Mouse (Mus musculus) testis, adult 2 months (tissue): Measurements from ENCODE around the gene Jag1. TPM values are rescaled to one million over a fixed set of nuclear protein-coding genes. Genes with fewer than 3 reads are reported as not detected.

ENCODE experiments used
- H3K27ac ChIP-seq: fragments of 200-500 bp; 2 replicates; pipeline ENCODE4 v1.5.1; 2012; ENCODE audit warnings: low read depth, low read length; ENCODE audit not compliant: control insufficient read depth, insufficient read depth
- H3K27me3 ChIP-seq: fragments of 200-500 bp; 2 replicates; pipeline ENCODE4 v1.6.1; 2012; ENCODE audit warnings: mild to moderate bottlenecking, low read length, moderate library complexity; ENCODE audit not compliant: control insufficient read depth, insufficient read depth
- H3K36me3 ChIP-seq: fragments of 200-500 bp; 2 replicates; pipeline ENCODE4 v1.6.1; 2012; ENCODE audit warnings: mild to moderate bottlenecking, low read length; ENCODE audit not compliant: control insufficient read depth, insufficient read depth
- H3K4me1 ChIP-seq: fragments of 200-500 bp; 2 replicates; pipeline ENCODE4 v1.6.1; 2012; ENCODE audit warnings: low read length; ENCODE audit not compliant: control insufficient read depth, insufficient read depth
- H3K4me3 ChIP-seq: fragments of 200-500 bp; 2 replicates; pipeline ENCODE4 v1.5.1; 2012; ENCODE audit warnings: low read depth, mild to moderate bottlenecking, low read length, moderate library complexity, mixed read lengths; ENCODE audit not compliant: control insufficient read depth
- CTCF ChIP-seq: fragments of 200-500 bp; IDR thresholded peaks from 2 replicates; pipeline ENCODE4 v1.5.1; 2012; ENCODE audit warnings: low read depth, mild to moderate bottlenecking, inconsistent platforms, low read length, moderate library complexity; ENCODE audit not compliant: control insufficient read depth, insufficient read depth, insufficient replicate concordance
- POLR2A ChIP-seq: fragments of 200-500 bp; IDR thresholded peaks from 2 replicates; pipeline ENCODE4 v1.6.1; 2012; ENCODE audit warnings: low read depth, mild to moderate bottlenecking, inconsistent platforms, low read length, moderate library complexity; ENCODE audit not compliant: control insufficient read depth
- polyA plus RNA-seq: library from polyadenylated mRNA; depleted of rRNA; stranded (reverse); fragments of >200 nt; gene quantifications from 2 replicates; pipeline ENCODE4 v1.2.3, GENCODE M21; 2012

The Jag1 gene
- polyA plus RNA-seq, 1 experiment = 7.0 TPM

DNA sequence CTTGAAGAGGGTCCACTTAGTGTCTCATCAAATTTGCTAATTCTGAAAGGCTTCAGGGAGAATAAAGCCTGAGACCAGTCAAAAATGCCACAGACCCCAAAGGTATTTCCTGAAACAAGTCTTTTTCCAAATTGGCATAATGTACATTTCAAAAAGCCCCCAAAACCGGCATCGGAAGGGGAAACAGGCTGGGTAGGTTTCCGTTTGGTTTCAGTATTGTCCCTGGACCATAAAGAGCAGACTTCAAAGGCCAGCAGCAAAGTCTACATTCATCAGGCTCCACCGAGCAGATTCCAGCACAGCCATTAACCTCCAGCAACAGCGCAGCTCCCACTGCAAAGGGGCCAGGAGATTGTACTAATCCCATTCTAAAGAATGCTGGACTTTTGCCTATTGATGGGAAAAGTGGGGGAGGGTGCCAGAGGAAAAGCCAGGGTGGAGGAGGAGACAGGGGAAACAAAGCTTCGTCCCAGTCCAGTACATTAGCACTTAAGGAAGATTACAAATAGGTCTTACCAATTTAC, 17.2 kb downstream of the Jag1 start:
- Histone ChIP-seq H3K27ac (no peak overlapping the region), H3K4me3 (no peak overlapping the region), H3K27me3 (no peaks in the 10 kb centered on the region), H3K4me1 (no peaks in the 10 kb centered on the region), H3K36me3 (no peaks in the 10 kb centered on the region)
- TF ChIP-seq CTCF (no peak), POLR2A (no peak)

DNA sequence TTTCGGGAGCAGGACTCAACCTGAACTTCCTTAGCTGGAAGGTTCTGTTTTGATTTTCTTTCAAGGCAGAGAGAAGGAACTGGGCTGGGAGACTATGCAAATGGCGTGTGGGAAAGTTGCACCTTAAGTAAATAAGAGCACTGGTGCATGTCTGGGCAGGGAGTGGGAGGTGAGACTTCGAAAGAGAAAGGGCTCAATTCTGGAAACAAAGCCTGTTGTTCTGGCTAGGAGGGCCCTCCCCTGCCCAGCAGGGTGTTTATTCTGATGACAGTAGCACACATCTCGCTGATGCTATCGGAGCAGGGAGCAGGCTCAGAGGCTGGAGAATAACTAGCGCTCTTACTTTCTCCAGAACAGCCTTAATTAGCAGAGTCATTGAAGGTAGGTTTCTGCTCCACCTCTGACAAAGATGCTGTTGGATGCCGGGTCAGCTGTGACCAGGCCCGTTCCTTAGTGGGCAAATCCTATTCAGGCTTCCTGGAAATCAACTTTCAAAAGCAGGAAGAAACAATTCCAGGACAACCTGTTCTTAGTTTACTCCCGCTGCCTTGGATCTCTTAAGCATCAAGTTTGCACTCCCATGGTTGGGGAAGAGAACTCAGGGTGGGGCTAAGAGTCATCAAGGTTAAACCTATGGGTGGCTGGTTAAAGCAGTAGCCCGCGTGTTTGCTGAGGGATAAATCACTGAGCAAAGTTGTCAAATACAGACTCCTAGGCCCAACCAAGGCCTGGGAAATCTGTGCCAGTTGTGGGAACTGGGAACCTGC, 18.0 kb downstream of the Jag1 start:
- Histone ChIP-seq H3K4me1 (no peaks in the 10 kb centered on the region), H3K27ac (no peak overlapping the region), H3K4me3 (no peak overlapping the region), H3K36me3 (no peaks in the 10 kb centered on the region), H3K27me3 (no peaks in the 10 kb centered on the region)
- TF ChIP-seq POLR2A (no peak), CTCF (no peak)

DNA sequence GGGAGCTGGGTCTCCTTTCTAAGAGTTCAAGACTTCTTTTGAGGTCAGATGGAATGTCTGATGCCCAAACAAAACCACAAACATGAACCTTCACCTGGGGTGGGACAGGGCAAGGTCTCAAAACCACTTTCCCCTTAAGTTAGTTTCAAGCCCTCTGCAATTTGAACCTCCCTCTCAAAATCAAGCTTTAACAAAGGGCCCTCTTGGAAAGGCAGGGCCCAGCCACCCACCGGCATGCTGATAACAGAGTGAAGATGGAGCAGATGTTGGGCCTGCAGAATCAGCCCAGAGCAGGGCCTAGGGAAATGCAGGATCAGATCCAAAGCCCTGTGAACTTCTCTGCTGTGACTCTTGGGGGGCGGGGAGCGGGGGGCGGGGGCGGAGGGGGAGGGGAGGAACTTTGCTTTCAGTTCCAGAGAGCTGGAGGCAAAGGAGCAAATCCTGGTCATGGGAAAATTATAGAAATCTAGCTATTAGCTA, 19.4 kb downstream of the Jag1 start:
- H3K4me1 ChIP-seq = no peaks in the 10 kb centered on the region
- H3K36me3 ChIP-seq = no peaks in the 10 kb centered on the region
- TF ChIP-seq POLR2A (no peak), CTCF (no peak)
- H3K27me3 ChIP-seq = no peaks in the 10 kb centered on the region
- H3K27ac ChIP-seq = no peak overlapping the region
- no peak overlapping the region; the same call in 1 of the 2 replicates for H3K4me3 ChIP-seq

- H3K4me3 ChIP-seq = peak overlapping the region; percentile 53
- H3K36me3 ChIP-seq = no peaks in the 10 kb centered on the region
- TF ChIP-seq CTCF (no peak), POLR2A (no peak)
- no peaks in the 10 kb centered on the region for H3K4me1 ChIP-seq
- H3K27ac ChIP-seq = no peak overlapping the region
- H3K27me3 ChIP-seq = no peaks in the 10 kb centered on the region
These were observed 22.1 kb downstream of the Jag1 start for GRCm38 (mm10) chr2:137094301-137094700.

GRCm38 (mm10) chr2:137093298-137093630, 23.2 kb downstream of the Jag1 start:
- Histone ChIP-seq H3K27me3 (no peaks in the 10 kb centered on the region), H3K27ac (no peak overlapping the region), H3K4me1 (no peaks in the 10 kb centered on the region), H3K36me3 (no peaks in the 10 kb centered on the region), H3K4me3 (no peak overlapping the region)
- no peak for TF ChIP-seq POLR2A
- TF ChIP-seq CTCF = no peak

DNA sequence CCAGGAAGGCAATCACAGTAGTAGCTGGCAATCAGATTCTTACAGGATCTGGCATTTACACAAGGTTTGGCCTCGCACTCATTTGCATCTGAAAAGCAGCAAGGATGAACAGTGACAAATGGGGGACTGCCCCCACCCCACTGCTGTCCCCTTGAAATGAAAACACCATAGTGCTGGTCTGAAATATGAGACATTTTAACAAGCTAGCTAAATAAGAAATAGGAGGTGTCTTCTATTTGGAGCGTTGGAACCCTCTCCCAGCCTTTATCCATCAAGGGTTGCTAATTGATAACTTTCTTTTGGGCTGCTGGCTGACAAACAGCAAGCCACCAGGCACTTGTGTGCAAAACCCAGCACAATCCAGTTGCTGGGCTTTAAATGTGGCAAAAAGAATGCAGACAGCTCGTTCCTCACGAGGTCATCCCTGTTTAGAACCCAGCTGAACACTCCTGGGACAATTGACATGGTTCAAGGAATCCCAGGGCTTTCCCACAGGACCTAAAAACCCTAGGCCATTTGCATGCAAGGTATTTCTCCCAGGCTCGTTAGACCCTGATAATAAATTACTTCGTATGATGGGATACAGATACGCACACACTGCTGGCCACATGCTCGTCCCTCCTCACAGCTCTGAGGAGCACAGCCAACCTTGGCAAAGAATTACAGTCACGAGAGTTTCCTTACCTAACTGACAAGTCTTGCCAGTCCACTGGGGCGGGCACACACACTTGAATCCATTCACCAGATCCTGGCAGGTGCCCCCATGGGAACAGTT, 23.7 kb downstream of the Jag1 start:
- H3K27ac ChIP-seq = no peak overlapping the region
- H3K27me3 ChIP-seq = no peaks in the 10 kb centered on the region
- no peaks in the 10 kb centered on the region for H3K4me1 ChIP-seq
- no peaks in the 10 kb centered on the region for H3K36me3 ChIP-seq
- TF ChIP-seq CTCF (no peak), POLR2A (no peak)
- H3K4me3 ChIP-seq = no peak overlapping the region

- no peak overlapping the region for H3K4me3 ChIP-seq
- no peaks in the 10 kb centered on the region for H3K4me1 ChIP-seq
- no peaks in the 10 kb centered on the region for H3K36me3 ChIP-seq
- no peaks in the 10 kb centered on the region for H3K27me3 ChIP-seq
- TF ChIP-seq POLR2A (no peak), CTCF (no peak)
- H3K27ac ChIP-seq = no peak overlapping the region
These were observed 24.5 kb downstream of the Jag1 start for GRCm38 (mm10) chr2:137091766-137092522.
